Mouse (Mus musculus) kidney, embryonic 14.5 days (tissue): ENCODE data around the gene Rpn2. TPM values are rescaled to one million over a fixed set of nuclear protein-coding genes. Genes with fewer than 3 reads are reported as not detected.
A peak's percentile ranks its signal among the peaks of the same experiment; 100 is the strongest.

Experiments used
- ATAC-seq: fragments of 200-750 bp; cut with Nextera tagmentation; 2 replicates; pipeline ENCODE4 v1.8.0; 2017; ENCODE audit warnings: moderate number of reproducible peaks, mild to moderate bottlenecking, moderate TSS enrichment, moderate library complexity; ENCODE audit not compliant: low FRiP score, low TSS enrichment
- H3K27ac ChIP-seq: fragments of 300-500 bp; sonication (generic); 2 replicates; pipeline ENCODE4 v1.5.1; 2014; ENCODE audit warnings: low read depth, mild to moderate bottlenecking, low read length, moderate library complexity, mixed read lengths
- H3K27me3 ChIP-seq: fragments of 300-500 bp; sonication (generic); 2 replicates; pipeline ENCODE4 v1.6.1; 2014; ENCODE audit warnings: mild to moderate bottlenecking, low read length; ENCODE audit not compliant: control insufficient read depth, insufficient read depth
- H3K36me3 ChIP-seq: fragments of 300-500 bp; sonication (generic); 2 replicates; pipeline ENCODE4 v1.6.1; 2014; ENCODE audit warnings: low read length, mixed read lengths; ENCODE audit not compliant: control insufficient read depth, insufficient read depth
- H3K4me1 ChIP-seq: fragments of 300-500 bp; sonication (generic); 2 replicates; pipeline ENCODE4 v1.6.1; 2014; ENCODE audit warnings: low read length, mixed read lengths; ENCODE audit not compliant: control insufficient read depth, insufficient read depth
- H3K4me2 ChIP-seq: fragments of 300-500 bp; sonication (generic); replicated peaks from 2 replicates; pipeline ENCODE4 v1.6.1; 2014; ENCODE audit warnings: low read depth, mild to moderate bottlenecking, low read length
- H3K4me3 ChIP-seq: fragments of 300-500 bp; sonication (generic); 2 replicates; pipeline ENCODE4 v1.5.1; 2014; ENCODE audit warnings: mild to moderate bottlenecking, low read length
- H3K9ac ChIP-seq: fragments of 300-500 bp; sonication (generic); 2 replicates; pipeline ENCODE4 v1.6.1; 2014; ENCODE audit warnings: low read depth, mild to moderate bottlenecking, low read length, moderate library complexity
- H3K9me3 ChIP-seq: fragments of 300-500 bp; sonication (generic); 2 replicates; pipeline ENCODE4 v1.6.1; 2016; ENCODE audit warnings: low read length; ENCODE audit not compliant: control insufficient read depth
- WGBS: fragments of 180-500 bp; shearing (Covaris S2); extraction: QIAGEN DNeasy Blood & Tissue Kit; methylation state at CpG from one replicate; pipeline ENCODE4 v1.1.7; 2014; 5-methylcytosine and 5-hydroxymethylcytosine counted together
- polyA plus RNA-seq: library from polyadenylated mRNA; unstranded; fragments of >200 nt; fragmentation: Nextera tagmentation; extraction: Ambion mirVana; gene quantifications from 2 replicates; pipeline ENCODE4 v1.2.1, GENCODE M21; 2014

The Rpn2 gene
- polyA plus RNA-seq, 1 experiment from 2014 or later = 311 TPM

- H3K4me1 ChIP-seq = no peaks in the 10 kb centered on the region
- H3K4me2 ChIP-seq = no peak overlapping the region
- H3K9me3 ChIP-seq = no peaks in the 10 kb centered on the region
- no peak overlapping the region for H3K4me3 ChIP-seq
- no peaks in the 10 kb centered on the region for H3K36me3 ChIP-seq
- no peak overlapping the region for H3K9ac ChIP-seq
- ATAC-seq = no peak
- no peak overlapping the region for H3K27ac ChIP-seq
- 69% methylated on average over 6 of the region's 6 CpGs for WGBS
- H3K27me3 ChIP-seq = no peaks in the 10 kb centered on the region
These were observed 15.0 kb upstream of the Rpn2 start for GRCm38 (mm10) chr2:157263832-157264231.

GRCm38 (mm10) chr2:157279416-157279800 lies 591 bp downstream of the Rpn2 start, which contains the start of gene Mroh8:
Mroh8 (minus strand) TSS chr2:157279549.
- Histone ChIP-seq H3K4me3 (peak within 1 kb of the TSS; percentile 78), H3K27me3 (no peaks in the 10 kb centered on the region), H3K9ac (peak within 1 kb of the TSS; percentile 74), H3K4me1 (peaks cover 16% of the 10 kb centered on the region), H3K4me2 (peak within 1 kb of the TSS; percentile 75), H3K9me3 (no peaks in the 10 kb centered on the region), H3K27ac (peak within 1 kb of the TSS; percentile 93), H3K36me3 (peaks cover 22% of the 10 kb centered on the region)
- 0% methylated on average over 31 of the region's 32 CpGs for WGBS
- ATAC-seq = peak; percentile 56

GRCm38 (mm10) chr2:157283321-157283720 lies 4.5 kb downstream of the Rpn2 start:
- WGBS = 87% methylated on average over 6 of the region's 6 CpGs
- Histone ChIP-seq H3K27ac (no peak overlapping the region), H3K9ac (no peak overlapping the region), H3K4me1 (peaks cover 13% of the 10 kb centered on the region), H3K36me3 (peaks cover 52% of the 10 kb centered on the region), H3K9me3 (no peaks in the 10 kb centered on the region), H3K27me3 (no peaks in the 10 kb centered on the region), H3K4me3 (no peak overlapping the region), H3K4me2 (no peak overlapping the region)
- ATAC-seq = no peak

- 25% methylated on average over 3 of the region's 3 CpGs for WGBS
- H3K27ac ChIP-seq = no peak overlapping the region
- no peaks in the 10 kb centered on the region for H3K9me3 ChIP-seq
- H3K4me3 ChIP-seq = no peak overlapping the region
- peaks cover 87% of the 10 kb centered on the region for H3K36me3 ChIP-seq
- H3K4me1 ChIP-seq = no peaks in the 10 kb centered on the region
- H3K4me2 ChIP-seq = no peak overlapping the region
- no peak overlapping the region for H3K9ac ChIP-seq
- ATAC-seq = no peak
- no peaks in the 10 kb centered on the region for H3K27me3 ChIP-seq
These were observed 8.7 kb downstream of the Rpn2 start for GRCm38 (mm10) chr2:157287542-157287941.

- H3K27ac ChIP-seq = no peak overlapping the region
- no peak for ATAC-seq
- no peak overlapping the region for H3K4me3 ChIP-seq
- WGBS = 98% methylated on average over 5 of the region's 5 CpGs
- H3K9ac ChIP-seq = no peak overlapping the region
- no peaks in the 10 kb centered on the region for H3K27me3 ChIP-seq
- H3K4me1 ChIP-seq = no peaks in the 10 kb centered on the region
- H3K9me3 ChIP-seq = no peaks in the 10 kb centered on the region
- no peak overlapping the region for H3K4me2 ChIP-seq
- peaks cover 88% of the 10 kb centered on the region for H3K36me3 ChIP-seq
These were observed 10.2 kb downstream of the Rpn2 start for GRCm38 (mm10) chr2:157288996-157289395.

- Histone ChIP-seq H3K36me3 (peaks cover 92% of the 10 kb centered on the region), H3K4me3 (no peak overlapping the region), H3K4me2 (no peak overlapping the region), H3K27me3 (no peaks in the 10 kb centered on the region), H3K4me1 (no peaks in the 10 kb centered on the region), H3K9ac (no peak overlapping the region), H3K27ac (no peak overlapping the region), H3K9me3 (no peaks in the 10 kb centered on the region)
- no peak for ATAC-seq
- WGBS = 20% methylated on average over 2 of the region's 2 CpGs
These were observed 13.3 kb downstream of the Rpn2 start for GRCm38 (mm10) chr2:157292093-157292492.

GRCm38 (mm10) chr2:157296105-157296689 lies 17.4 kb downstream of the Rpn2 start:
- Histone ChIP-seq H3K36me3 (peaks cover 96% of the 10 kb centered on the region), H3K9me3 (no peaks in the 10 kb centered on the region), H3K4me3 (no peak overlapping the region), H3K4me1 (no peaks in the 10 kb centered on the region), H3K9ac (no peak overlapping the region), H3K27ac (no peak overlapping the region), H3K27me3 (no peaks in the 10 kb centered on the region), H3K4me2 (no peak overlapping the region)
- no peak for ATAC-seq
- 74% methylated on average over 7 of the region's 7 CpGs for WGBS

- H3K4me2 ChIP-seq = no peak overlapping the region
- 96% methylated on average over 6 of the region's 6 CpGs for WGBS
- no peaks in the 10 kb centered on the region for H3K9me3 ChIP-seq
- H3K27me3 ChIP-seq = no peaks in the 10 kb centered on the region
- no peak for ATAC-seq
- no peak overlapping the region for H3K9ac ChIP-seq
- no peaks in the 10 kb centered on the region for H3K4me1 ChIP-seq
- no peak overlapping the region for H3K4me3 ChIP-seq
- no peak overlapping the region for H3K27ac ChIP-seq
- H3K36me3 ChIP-seq = peaks cover 95% of the 10 kb centered on the region
These were observed 21.2 kb downstream of the Rpn2 start for GRCm38 (mm10) chr2:157300051-157300450.

- WGBS = 55% methylated on average over 9 of the region's 9 CpGs
- Histone ChIP-seq H3K4me1 (no peaks in the 10 kb centered on the region), H3K36me3 (peaks cover 90% of the 10 kb centered on the region), H3K27me3 (no peaks in the 10 kb centered on the region), H3K27ac (no peak overlapping the region), H3K9ac (no peak overlapping the region), H3K4me2 (no peak overlapping the region), H3K4me3 (no peak overlapping the region), H3K9me3 (no peaks in the 10 kb centered on the region)
- no peak for ATAC-seq
These were observed 24.3 kb downstream of the Rpn2 start for GRCm38 (mm10) chr2:157303096-157303495.
